Mouse (Mus musculus): ENCODE data around the gene Ss18l2. TPM values are rescaled to one million over a fixed set of nuclear protein-coding genes. Genes with fewer than 3 reads are reported as not detected.

Gene Ss18l2
- polyA plus RNA-seq, 1 experiment: 3.0 TPM

DNA sequence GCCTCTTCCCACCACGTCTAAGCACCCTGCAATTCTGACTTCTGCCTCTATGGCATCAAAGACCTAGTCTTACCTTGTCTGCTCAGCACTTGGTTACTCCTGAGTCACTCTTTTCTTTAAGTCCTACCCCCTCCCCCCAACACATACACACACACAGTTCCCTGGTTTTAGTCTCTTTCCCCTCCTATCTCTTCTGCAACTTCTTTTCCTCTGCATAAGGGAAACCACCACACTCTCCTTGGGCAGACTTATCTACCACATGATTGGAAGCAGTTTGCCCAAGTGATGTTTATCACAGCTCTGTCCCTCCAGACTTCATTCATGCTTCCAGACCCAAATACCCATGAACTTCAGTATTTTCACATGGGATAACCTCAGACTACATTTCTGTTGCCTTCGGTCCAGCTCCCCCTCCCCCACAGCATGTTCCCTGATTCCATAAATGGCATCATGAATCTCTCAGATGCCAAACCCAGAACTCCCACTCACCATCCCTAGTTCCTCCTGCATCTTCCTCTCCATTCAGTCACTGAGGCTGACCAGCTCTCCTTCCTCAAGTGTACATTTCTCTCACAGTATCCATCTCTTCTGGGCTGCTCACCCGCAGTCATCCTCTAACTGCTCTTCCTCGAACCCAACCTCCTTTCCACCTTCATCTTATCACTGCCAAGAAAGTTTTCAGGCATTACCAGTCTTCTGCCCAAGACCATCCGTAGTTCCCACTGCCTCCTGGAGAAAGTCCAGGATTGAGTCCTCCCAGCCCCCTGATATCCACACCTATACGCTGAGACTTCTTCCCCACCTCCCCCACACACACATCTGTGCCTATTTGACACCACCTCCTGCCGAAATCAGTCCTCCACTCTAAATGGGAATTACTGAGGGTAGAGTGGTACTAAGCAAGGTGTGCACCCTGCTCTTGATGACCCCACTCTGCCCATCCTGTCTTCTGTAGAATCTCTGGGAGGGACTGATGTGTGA is 1.3 kb upstream of the Ss18l2 start:
- H3K27me3 ChIP-seq (ENCODE audit: control insufficient read depth): no peaks in the 10 kb centered on the region
- H3K36me3 ChIP-seq (ENCODE audit: control insufficient read depth): peaks cover 25% of the 10 kb centered on the region
- peaks cover 81% of the 10 kb centered on the region for H3K4me1 ChIP-seq (ENCODE audit: control insufficient read depth)
- no peak for TF ChIP-seq GATA1 (IDR thresholded peaks at IDR 0.05; ENCODE audit: low read length)
- TF ChIP-seq TAL1 (IDR thresholded peaks at IDR 0.05; ENCODE audit: low read length): no peak
- H3K4me3 ChIP-seq (replicated peaks): no peak overlapping the region
- H3K9me3 ChIP-seq (ENCODE audit: control insufficient read depth, low read length): no peaks in the 10 kb centered on the region

- Histone ChIP-seq H3K4me3 (replicated peaks) (peak overlapping the region; percentile 93), H3K36me3 (ENCODE audit: control insufficient read depth) (peaks cover 27% of the 10 kb centered on the region), H3K9me3 (ENCODE audit: control insufficient read depth, low read length) (no peaks in the 10 kb centered on the region), H3K27me3 (ENCODE audit: control insufficient read depth) (no peaks in the 10 kb centered on the region), H3K4me1 (ENCODE audit: control insufficient read depth) (peaks cover 63% of the 10 kb centered on the region)
- no peak for TF ChIP-seq GATA1 (IDR thresholded peaks at IDR 0.05; ENCODE audit: low read length)
- TF ChIP-seq TAL1 (IDR thresholded peaks at IDR 0.05; ENCODE audit: low read length): no peak
Observed at GRCm38 (mm10) chr9:121710584-121710975, 451 bp downstream of the Ss18l2 start.

GRCm38 (mm10) chr9:121717048-121717447 is 6.9 kb downstream of the Ss18l2 start:
- Histone ChIP-seq H3K36me3 (ENCODE audit: control insufficient read depth) (peaks cover 30% of the 10 kb centered on the region), H3K4me3 (replicated peaks) (no peak overlapping the region), H3K4me1 (ENCODE audit: control insufficient read depth) (peaks cover 42% of the 10 kb centered on the region), H3K9me3 (ENCODE audit: control insufficient read depth, low read length) (peaks cover 2% of the 10 kb centered on the region; the same call in 1 of the 2 replicates), H3K27me3 (ENCODE audit: control insufficient read depth) (no peaks in the 10 kb centered on the region)
- TF ChIP-seq GATA1 (IDR thresholded peaks at IDR 0.05; ENCODE audit: low read length) (no peak), TAL1 (IDR thresholded peaks at IDR 0.05; ENCODE audit: low read length) (no peak)

GRCm38 (mm10) chr9:121718070-121718705 is 8.1 kb downstream of the Ss18l2 start:
- H3K36me3 ChIP-seq (ENCODE audit: control insufficient read depth): peaks cover 19% of the 10 kb centered on the region
- TF ChIP-seq TAL1 (IDR thresholded peaks at IDR 0.05; ENCODE audit: low read length) (no peak), GATA1 (IDR thresholded peaks at IDR 0.05; ENCODE audit: low read length) (no peak)
- peaks cover 2% of the 10 kb centered on the region; the same call in 1 of the 2 replicates for H3K9me3 ChIP-seq (ENCODE audit: control insufficient read depth, low read length)
- peak overlapping the region; percentile 72 for H3K4me3 ChIP-seq (replicated peaks)
- no peaks in the 10 kb centered on the region for H3K27me3 ChIP-seq (ENCODE audit: control insufficient read depth)
- H3K4me1 ChIP-seq (ENCODE audit: control insufficient read depth): peaks cover 40% of the 10 kb centered on the region

GRCm38 (mm10) chr9:121718792-121719318 is 8.7 kb downstream of the Ss18l2 start, which contains the start of gene Nktr:
Gene Nktr (plus strand): TSS chr9:121719169.
- peaks cover 42% of the 10 kb centered on the region for H3K4me1 ChIP-seq (ENCODE audit: control insufficient read depth)
- TF ChIP-seq GATA1 (IDR thresholded peaks at IDR 0.05; ENCODE audit: low read length) (no peak), TAL1 (IDR thresholded peaks at IDR 0.05; ENCODE audit: low read length) (no peak)
- no peaks in the 10 kb centered on the region for H3K27me3 ChIP-seq (ENCODE audit: control insufficient read depth)
- peaks cover 15% of the 10 kb centered on the region for H3K36me3 ChIP-seq (ENCODE audit: control insufficient read depth)
- H3K4me3 ChIP-seq (replicated peaks): peak within 1 kb of the TSS; percentile 72
- H3K9me3 ChIP-seq (ENCODE audit: control insufficient read depth, low read length): peaks cover 2% of the 10 kb centered on the region; the same call in 1 of the 2 replicates

DNA sequence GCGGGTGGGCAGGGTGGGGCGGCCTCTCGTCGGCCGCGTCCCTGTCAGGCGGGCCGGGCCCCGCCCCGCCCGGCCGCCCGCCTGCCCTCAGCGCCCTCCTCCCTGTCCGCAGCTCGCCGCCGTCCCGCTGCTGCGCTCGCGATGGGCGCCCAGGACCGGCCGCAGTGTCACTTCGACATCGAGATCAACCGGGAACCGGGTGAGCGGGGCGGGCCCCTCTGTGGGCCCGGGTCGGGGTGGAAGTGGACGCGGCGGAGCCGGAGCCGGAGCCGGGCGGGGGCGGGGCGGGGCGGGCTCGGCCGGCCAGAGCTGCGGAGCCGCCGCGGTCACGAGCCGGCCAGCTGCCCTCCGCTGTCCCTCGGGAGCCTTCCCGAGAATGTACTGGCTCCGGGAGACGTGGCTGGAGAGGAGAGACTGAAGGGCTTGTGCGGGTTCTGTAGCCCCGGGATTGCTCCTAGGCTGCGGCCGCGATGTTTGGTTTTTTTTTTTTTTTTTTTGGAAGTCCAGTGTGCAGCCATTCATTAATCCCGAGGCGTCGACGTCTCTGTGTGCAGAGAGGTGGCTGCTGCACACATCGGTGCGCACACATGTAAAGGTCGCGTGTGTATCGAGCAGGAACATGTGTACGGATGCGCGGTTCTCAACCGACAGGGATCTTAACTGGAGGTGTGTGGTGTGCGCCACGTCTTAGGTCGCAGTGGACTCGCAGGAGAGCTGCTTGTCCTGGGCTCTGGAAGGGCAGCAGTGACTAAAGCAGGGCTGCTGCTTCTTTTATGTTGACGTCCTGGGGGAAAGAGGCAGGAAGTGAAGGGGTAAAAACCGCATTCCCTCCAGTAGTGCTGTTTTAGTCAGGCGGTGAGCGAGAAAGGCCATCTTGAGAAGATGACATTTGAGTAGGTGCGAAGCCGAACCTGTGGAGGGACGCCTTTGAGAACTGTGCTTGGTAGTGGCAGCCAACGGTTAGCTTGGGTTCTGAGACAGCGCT is 9.5 kb downstream of the Ss18l2 start:
- Histone ChIP-seq H3K27me3 (ENCODE audit: control insufficient read depth) (no peaks in the 10 kb centered on the region), H3K4me1 (ENCODE audit: control insufficient read depth) (peaks cover 42% of the 10 kb centered on the region), H3K4me3 (replicated peaks) (peak overlapping the region; percentile 72), H3K9me3 (ENCODE audit: control insufficient read depth, low read length) (peaks cover 2% of the 10 kb centered on the region; the same call in 1 of the 2 replicates), H3K36me3 (ENCODE audit: control insufficient read depth) (peaks cover 16% of the 10 kb centered on the region)
- TF ChIP-seq TAL1 (IDR thresholded peaks at IDR 0.05; ENCODE audit: low read length): no peak
- no peak for TF ChIP-seq GATA1 (IDR thresholded peaks at IDR 0.05; ENCODE audit: low read length)

DNA sequence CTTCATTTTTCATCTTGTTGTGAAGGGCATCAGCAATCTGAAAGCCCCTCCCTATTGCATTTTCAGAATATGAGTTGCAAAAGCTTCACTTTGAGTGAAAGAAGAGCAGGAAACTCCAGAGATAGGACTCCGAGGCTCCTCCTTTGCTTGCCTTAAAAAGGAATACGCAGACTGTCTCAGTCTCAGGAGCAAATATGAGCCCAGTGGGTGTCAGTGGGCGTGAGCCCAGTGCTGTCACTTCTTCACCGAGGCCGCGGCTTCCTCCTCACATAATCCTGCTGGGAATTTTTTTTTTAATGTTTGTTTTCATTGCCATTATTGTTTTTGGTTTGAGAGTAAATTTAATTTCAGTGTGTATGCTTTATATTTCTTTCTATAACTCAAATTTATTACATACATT is 30.4 kb downstream of the Ss18l2 start:
- no peaks in the 10 kb centered on the region for H3K9me3 ChIP-seq (ENCODE audit: control insufficient read depth, low read length)
- TF ChIP-seq TAL1 (IDR thresholded peaks at IDR 0.05; ENCODE audit: low read length) (no peak), GATA1 (IDR thresholded peaks at IDR 0.05; ENCODE audit: low read length) (no peak)

DNA sequence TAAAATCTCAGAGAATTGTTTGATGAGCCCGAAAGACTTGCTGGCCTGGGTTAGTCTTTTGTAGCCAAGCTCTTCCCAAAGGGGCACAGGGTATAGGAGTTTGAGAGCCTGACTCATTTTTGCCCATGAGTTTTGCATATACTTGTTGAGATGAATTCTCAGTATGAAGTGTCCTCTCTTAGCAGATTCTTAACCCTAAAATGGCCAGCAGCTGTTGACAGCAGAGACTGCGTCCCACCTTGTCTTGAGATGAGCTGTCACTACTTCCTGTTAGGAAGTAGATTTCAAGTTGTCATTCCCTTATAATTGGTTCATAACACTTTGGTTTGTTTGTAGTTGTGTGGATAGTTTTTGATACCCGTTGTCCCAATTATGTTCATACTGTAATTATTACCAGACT is 31.0 kb downstream of the Ss18l2 start:
- Histone ChIP-seq H3K27me3 (ENCODE audit: control insufficient read depth) (no peaks in the 10 kb centered on the region), H3K4me3 (replicated peaks) (no peak overlapping the region), H3K4me1 (ENCODE audit: control insufficient read depth) (no peaks in the 10 kb centered on the region), H3K9me3 (ENCODE audit: control insufficient read depth, low read length) (no peaks in the 10 kb centered on the region), H3K36me3 (ENCODE audit: control insufficient read depth) (peaks cover 80% of the 10 kb centered on the region)
- TF ChIP-seq TAL1 (IDR thresholded peaks at IDR 0.05; ENCODE audit: low read length) (no peak), GATA1 (IDR thresholded peaks at IDR 0.05; ENCODE audit: low read length) (no peak)

More for the DNA sequence above, 30.4 kb downstream of the Ss18l2 start:
- peaks cover 78% of the 10 kb centered on the region for H3K36me3 ChIP-seq (ENCODE audit: control insufficient read depth)
- H3K4me3 ChIP-seq (replicated peaks): no peak overlapping the region
- no peaks in the 10 kb centered on the region for H3K4me1 ChIP-seq (ENCODE audit: control insufficient read depth)
- no peaks in the 10 kb centered on the region for H3K27me3 ChIP-seq (ENCODE audit: control insufficient read depth)
